Mouse (Mus musculus) cerebellum, postnatal 10 days (tissue): ENCODE measurements around the gene Mink1.
A peak's percentile ranks its signal among the peaks of the same experiment; 100 is the strongest.

Experiments used
- DNase-seq, 2 experiments: peaks; one replicate each; pipeline ENCODE4 v3.0.0; 2021; ENCODE audit warnings: mixed read lengths in 2 of 2

Mink1 gene

GRCm38 (mm10) chr11:70638714-70639278 is 76.1 kb downstream of the Mink1 start, which contains the start of gene Gp1ba:
Gene Gp1ba, plus strand, starts transcription at chr11:70639122.
- no peak for DNase-seq

GRCm38 (mm10) chr11:70639976-70640375 is 77.3 kb downstream of the Mink1 start:
- DNase-seq, result no peak

- DNase-seq, result no peak
These were observed 78.6 kb downstream of the Mink1 start for GRCm38 (mm10) chr11:70641241-70641640.

- peak in 1 of 2 experiments; percentile 22 for DNase-seq
These were observed 80.4 kb downstream of the Mink1 start for GRCm38 (mm10) chr11:70643051-70643450.

- DNase-seq, result peak in 1 of 2 experiments; percentile 51
These were observed 82.0 kb downstream of the Mink1 start for GRCm38 (mm10) chr11:70644564-70645103.

- no peak for DNase-seq
These were observed 83.0 kb downstream of the Mink1 start for GRCm38 (mm10) chr11:70645461-70646258.

GRCm38 (mm10) chr11:70646259-70646555 is 83.5 kb downstream of the Mink1 start:
- peak; percentile 56 to 59 for DNase-seq

GRCm38 (mm10) chr11:70646691-70647650 is 84.3 kb downstream of the Mink1 start, which contains the start of the genes Rnf167 and Slc25a11:
Gene Rnf167, plus strand, starts transcription at chr11:70647235.
Gene Slc25a11, minus strand, starts transcription at chr11:70647479.
- DNase-seq, result peak; percentile 98 to 99

GRCm38 (mm10) chr11:70647716-70648420 is 85.2 kb downstream of the Mink1 start:
- DNase-seq, result peak in 1 of 2 experiments; percentile 46

GRCm38 (mm10) chr11:70648512-70648911 is 85.8 kb downstream of the Mink1 start:
- no peak for DNase-seq

- DNase-seq, result no peak
These were observed 86.6 kb downstream of the Mink1 start for GRCm38 (mm10) chr11:70649185-70649734.

- DNase-seq, result no peak
These were observed 87.9 kb downstream of the Mink1 start for GRCm38 (mm10) chr11:70650322-70651175.

- no peak for DNase-seq
These were observed 88.7 kb downstream of the Mink1 start for GRCm38 (mm10) chr11:70651391-70651790.

- DNase-seq, result peak in 1 of 2 experiments; percentile 34
These were observed 89.6 kb downstream of the Mink1 start for GRCm38 (mm10) chr11:70652029-70652883.

- no peak for DNase-seq
These were observed 90.2 kb downstream of the Mink1 start for GRCm38 (mm10) chr11:70652884-70653344.

GRCm38 (mm10) chr11:70653345-70654197 is 90.9 kb downstream of the Mink1 start:
- DNase-seq, result peak; percentile 83 to 84

GRCm38 (mm10) chr11:70654198-70654922 is 91.7 kb downstream of the Mink1 start, which contains the start of gene Pfn1:
Gene Pfn1, minus strand, starts transcription at chr11:70654644.
- DNase-seq, result peak; percentile 90 to 91
